Mouse (Mus musculus): Measurements from ENCODE around the gene Med17.

Med17 gene

GRCm38 (mm10) chr9:15287846-15288245, 8.1 kb upstream of the Med17 start:
- no peak for DNase-seq

DNA sequence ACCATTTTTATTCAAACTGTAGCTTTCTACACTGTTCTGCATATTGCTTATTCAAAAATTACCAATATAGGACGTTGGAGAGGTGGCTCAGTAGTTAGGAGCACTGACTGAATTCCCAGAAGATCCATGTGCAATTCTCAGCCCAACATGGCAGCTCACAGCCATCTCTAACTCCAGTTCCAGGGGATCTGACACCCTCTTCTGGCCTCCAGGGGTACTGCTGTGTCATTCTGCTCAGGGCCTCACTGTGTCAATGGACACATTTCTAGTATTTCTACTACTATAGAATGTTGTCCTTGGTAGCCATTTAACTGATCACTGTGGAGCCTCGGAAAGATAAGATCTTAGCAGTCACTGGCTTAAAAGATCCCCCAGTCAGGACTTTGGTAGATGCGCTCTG, 5.7 kb upstream of the Med17 start:
- no peak for DNase-seq

- no peak for DNase-seq
These were observed 754 bp upstream of the Med17 start for GRCm38 (mm10) chr9:15280491-15280879.

DNA sequence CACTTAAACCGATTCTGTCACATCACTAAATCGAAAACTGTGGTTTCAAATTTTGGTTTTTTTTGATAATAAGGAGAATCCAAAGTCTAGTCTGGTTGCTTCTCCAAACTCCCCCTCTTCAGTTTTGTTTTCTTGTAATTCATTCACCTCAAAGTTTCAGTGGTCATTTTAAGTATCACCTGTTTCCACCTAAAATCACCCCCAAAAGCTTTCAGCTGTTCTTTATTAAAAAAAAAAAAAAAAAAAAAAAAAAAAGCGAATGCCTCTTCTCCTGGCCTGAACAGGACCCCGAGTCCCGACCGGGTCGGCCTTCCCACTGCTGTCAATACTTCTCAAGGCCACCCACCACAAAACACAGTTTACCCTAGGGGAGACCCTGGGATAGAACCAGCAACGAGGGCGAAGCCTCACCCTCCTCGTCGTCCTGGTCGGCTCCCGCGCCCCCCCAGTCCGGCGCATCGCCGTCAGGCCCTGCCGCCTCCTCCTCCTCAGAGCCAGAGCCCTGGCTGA, 537 bp downstream of the Med17 start:
- no peak for DNase-seq

DNA sequence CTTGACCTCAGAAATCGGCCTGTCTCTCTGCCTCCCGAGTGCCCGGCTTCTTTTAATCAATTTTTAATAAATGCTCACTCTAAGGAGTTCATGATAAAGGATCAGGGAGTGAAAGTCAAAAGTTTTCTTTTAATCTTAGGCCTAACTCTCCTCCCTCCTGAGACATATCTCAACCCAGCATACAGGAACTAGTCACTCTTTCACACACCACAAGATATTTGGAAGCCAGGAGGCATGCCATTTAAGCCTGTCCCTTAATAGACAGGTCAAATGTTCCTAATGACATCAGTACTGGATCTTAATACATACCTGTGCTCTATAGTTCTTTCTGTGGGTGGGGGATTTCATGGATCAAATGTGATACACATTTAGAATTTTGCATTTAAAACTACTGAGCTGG, 1.4 kb downstream of the Med17 start:
- no peak for DNase-seq

GRCm38 (mm10) chr9:15276855-15277254, 2.9 kb downstream of the Med17 start:
- no peak for DNase-seq

- no peak for DNase-seq
These were observed 5.8 kb downstream of the Med17 start for GRCm38 (mm10) chr9:15273981-15274380.

GRCm38 (mm10) chr9:15263487-15263886, 16.2 kb downstream of the Med17 start:
- peak; percentile 25 to 43 for DNase-seq

GRCm38 (mm10) chr9:15261980-15262379, 17.8 kb downstream of the Med17 start:
- DNase-seq, result no peak

- DNase-seq, result no peak
These were observed 23.5 kb downstream of the Med17 start for GRCm38 (mm10) chr9:15256214-15256613.

DNA sequence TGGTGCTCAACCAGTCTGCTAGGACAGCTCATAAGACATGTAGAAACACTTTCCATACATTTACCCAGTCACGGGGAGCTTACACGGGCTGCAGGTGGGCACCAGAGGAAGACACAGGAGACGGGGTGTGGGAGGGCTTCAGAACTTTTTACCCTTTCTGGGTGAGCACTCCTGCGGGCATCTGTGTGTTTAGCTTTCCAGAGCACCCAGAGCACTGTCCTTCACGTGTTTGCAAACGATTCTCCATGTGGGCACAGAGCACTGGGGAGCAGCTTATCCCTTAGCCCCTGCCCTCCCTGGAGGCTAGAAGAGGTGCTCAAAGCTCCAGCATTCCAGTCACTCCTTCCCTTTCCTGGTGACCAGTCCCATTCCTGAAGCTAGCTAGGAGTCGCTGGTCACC, 25.2 kb downstream of the Med17 start:
- no peak for DNase-seq

DNA sequence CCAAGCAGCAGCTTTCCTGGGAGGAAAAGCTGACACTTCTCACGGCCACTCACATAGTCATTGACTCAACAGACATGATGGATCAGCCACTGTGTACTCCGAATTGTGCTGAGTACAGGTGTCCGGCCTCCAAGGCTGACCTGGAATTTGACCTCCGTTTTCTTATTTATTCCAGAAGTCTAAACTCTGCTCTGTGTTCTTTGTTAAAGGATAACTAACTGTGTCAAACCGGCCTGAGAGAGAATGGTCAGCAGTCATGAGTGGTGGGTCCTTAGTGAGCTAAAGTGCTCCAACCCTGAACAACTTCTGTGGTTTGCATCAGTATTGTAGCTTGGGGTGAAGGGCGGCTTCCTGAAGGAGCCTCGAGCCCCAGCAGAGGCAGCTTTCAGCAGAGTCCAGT, 27.5 kb downstream of the Med17 start:
- no peak for DNase-seq

- peak; percentile 18 to 19 for DNase-seq
These were observed 29.4 kb downstream of the Med17 start for GRCm38 (mm10) chr9:15250376-15250775.

DNA sequence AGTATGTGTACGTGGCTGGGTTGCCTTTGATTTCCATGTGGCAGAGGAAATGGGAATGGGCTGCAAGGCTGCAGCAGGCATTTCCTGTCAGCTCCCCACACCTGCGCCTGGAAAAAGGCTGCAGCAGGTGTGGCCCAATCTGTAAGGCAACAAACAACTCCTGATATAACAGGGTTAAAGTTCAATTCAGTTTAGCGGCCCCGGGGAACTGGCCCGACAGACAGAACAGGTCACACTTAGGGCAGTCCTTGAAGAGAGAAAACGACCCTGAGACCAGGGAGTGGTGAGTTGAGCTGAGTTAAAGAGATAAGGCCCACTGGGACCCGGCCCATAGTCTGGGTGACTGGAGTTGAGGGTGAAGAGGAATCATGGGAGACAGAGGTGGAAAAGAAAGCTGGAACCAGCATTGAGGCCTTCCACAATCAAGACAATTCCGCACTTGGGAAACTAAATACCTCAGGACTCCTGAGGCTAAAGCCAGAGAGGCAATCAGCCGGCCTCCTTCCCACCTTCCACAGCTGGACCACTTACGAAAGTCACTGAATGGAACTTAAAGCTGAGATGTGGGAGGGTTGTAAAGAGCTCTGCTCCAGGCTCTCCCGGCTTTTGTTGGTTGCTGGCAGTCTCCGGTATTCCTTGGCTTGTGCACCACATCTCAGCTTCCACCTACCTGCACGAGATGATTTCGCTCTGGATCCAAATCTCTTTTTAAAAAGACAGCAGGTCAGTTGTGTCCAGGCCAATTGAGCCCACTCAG, 34.2 kb downstream of the Med17 start:
- DNase-seq, result no peak

DNA sequence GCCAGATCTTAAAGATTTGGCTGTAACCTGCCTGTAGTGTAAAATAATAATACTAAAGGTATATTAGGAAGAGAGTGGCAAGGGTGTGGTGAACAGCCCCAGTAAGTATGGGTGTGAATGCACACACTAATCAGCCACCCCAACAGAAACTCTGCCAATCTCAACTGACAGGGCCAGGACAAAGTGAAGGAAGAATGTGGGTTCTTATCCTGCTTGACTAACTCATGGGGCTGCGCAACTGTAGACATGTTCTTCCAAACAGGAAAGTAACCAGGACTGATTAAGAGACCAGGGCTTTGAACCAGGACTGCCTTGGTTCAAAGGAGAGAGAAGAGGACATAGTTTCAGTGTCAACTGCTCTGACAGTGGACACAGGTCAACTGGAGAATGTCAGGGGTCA, 37.6 kb downstream of the Med17 start:
- no peak for DNase-seq

DNA sequence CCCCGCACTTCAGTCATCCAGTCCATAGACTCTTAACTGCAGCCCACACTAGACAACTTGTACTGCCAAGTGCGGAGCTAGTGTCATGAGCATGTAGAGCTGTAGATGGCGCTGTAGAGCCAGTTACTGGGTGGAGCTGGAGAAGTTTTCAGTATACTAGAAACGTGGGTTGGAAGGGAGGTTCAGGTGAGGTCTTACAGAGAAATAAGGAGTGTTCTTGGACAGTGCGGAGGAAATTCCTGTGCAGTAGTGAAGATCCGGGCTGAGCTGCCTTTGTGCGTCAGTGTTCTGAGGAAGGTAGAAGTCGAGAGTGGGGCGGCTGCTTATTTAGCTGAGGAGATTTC, 38.2 kb downstream of the Med17 start:
- DNase-seq, result peak; percentile 53 to 67

- DNase-seq, result no peak
These were observed 38.7 kb downstream of the Med17 start for GRCm38 (mm10) chr9:15240863-15241595.

- DNase-seq, result no peak
These were observed 39.7 kb downstream of the Med17 start for GRCm38 (mm10) chr9:15240006-15240405.

GRCm38 (mm10) chr9:15239042-15239925, 40.4 kb downstream of the Med17 start, which contains the start of gene Vstm5:
Vstm5 (plus strand) TSS chr9:15239045.
- DNase-seq, result peak; percentile 30 to 37

DNA sequence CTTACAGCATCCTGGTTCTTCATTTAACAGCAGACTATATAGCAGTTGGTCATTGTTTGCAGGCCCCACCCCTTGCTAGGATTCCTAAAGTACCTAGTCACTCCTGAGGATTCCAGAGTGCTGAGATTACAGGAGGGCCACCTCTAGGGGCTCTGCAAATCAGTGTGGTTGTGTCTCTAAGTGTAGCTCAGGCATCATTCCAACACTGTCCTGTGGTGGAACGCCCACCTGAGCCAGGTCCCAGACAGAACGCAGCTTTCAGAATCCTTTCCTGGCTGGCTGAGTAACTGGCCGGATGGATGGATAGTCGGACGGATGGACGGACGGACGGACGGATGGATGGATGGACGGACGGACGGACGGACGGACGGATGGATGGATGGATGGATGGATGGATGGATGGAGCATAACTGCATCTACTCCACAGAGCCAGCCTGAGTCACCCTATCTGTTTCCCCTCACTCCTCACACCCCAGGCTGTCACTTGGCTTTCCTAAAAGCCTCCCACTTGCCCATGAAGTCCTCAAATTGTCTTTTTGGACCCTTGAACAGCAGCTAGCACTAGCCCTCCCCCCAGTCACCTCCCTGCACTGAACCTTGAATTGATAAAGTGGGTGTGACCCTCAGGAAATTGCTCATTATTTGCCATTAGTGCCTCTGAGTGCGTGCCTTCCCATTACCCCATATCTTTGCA, 41.3 kb downstream of the Med17 start:
- DNase-seq, result no peak

DNA sequence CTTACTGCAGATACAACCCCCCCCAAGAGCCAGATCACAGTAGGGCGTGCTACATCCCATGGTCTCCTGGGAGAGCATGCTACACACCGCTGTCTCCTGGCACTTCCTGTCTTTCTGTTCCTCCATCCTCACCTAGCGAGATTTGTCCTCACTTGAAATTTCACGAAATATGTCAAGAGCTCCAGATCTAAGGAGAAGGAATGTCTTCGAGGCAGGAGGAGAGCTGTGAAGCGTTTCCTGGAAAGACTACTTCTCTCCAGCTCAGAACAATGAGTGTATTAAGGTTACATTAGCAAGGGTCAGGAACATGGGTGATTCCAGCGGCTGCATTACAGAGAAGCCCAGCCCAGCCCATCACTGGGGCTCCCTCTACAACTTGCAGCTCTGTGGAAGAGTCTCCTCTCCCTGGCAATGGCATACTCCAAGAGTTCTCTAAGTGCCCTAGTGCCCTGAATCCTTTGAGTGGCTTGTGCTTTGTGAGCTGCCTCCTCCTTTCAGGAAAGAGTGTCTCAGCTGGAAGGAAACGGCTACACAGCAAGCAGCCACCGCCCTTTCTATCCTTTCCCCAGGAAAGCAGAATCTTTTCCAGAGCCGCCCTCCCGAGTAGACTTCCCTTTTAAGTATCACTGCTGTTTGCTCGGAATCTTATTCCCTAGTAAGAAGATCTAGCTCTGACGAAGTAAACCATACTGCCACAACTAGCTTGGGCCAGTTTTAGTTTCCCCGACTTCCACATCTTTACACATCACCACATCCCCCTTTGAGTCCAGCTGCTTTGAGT, 42.0 kb downstream of the Med17 start:
- DNase-seq, result no peak

DNA sequence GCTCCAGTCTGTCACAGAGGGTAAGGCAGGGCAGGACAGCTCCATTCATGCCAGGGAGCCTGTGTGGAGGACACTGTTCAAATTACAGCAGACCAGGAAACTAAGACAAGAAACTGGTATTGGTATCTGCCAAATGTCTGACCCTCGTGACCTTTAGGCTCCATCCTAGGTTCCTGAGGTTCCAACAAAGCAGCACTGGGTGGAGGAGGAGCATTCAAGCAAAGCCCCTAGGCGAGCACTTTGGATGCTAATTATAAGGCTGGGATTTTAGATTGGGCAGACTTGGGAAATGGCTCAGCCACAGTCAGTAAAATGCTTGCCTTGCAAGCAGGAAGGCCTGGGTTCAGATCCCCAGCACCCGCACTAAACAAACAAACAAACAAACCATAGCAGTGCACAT, 43.7 kb downstream of the Med17 start:
- no peak for DNase-seq

All from cerebellum, postnatal 10 days (tissue).